Mouse (Mus musculus): ENCODE data around the gene Lamc1.

DNA sequence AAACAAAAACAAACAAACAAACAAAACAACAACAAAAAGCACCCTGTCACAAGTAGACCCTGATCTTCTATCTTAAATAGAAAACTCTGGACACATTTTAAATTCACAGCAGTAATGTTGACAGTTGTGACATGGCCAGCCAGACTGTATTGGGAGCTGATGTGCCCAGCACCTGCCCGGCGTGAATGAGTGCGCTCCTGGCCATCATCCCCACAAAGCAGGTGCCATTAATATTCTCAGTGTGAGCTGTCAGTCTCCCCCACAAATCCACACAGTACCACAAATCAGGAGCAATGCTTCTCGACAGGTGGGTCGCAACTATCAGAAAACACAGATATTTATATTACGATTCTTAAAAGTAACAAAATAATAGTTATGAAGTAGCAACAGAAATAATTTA lies 139.6 kb downstream of the Lamc1 start:
- TF ChIP-seq CTCF (IDR thresholded peaks at IDR 0.05; ENCODE audit: low read depth) = no peak
- TF ChIP-seq EP300 (IDR thresholded peaks at IDR 0.05; ENCODE audit: low read depth) = no peak
